Mouse (Mus musculus) ES-Bruce4 (cell line): ENCODE measurements around the gene Galc. TPM values are rescaled to one million over a fixed set of nuclear protein-coding genes. Genes with fewer than 3 reads are reported as not detected.

Source experiments
- H3K27ac ChIP-seq: 2 replicates; pipeline ENCODE4 v1.5.1; 2012; ENCODE audit warnings: low read length, inconsistent platforms; ENCODE audit not compliant: insufficient read depth
- H3K27me3 ChIP-seq: 2 replicates; pipeline ENCODE4 v1.6.1; 2012; ENCODE audit warnings: mild to moderate bottlenecking, low read length, inconsistent platforms; ENCODE audit not compliant: control insufficient read depth, poor library complexity, insufficient read depth, severe bottlenecking
- H3K36me3 ChIP-seq: 2 replicates; pipeline ENCODE4 v1.6.1; 2012; ENCODE audit warnings: inconsistent platforms, mild to moderate bottlenecking, low read length, moderate library complexity; ENCODE audit not compliant: control insufficient read depth, poor library complexity, insufficient read depth, severe bottlenecking
- H3K4me1 ChIP-seq: one replicate; pipeline ENCODE4 v1.8.1; 2011; ENCODE audit warnings: low read length; ENCODE audit not compliant: control insufficient read depth, insufficient read depth
- H3K4me3 ChIP-seq: 2 replicates; pipeline ENCODE4 v1.5.1; 2011; ENCODE audit warnings: low read depth, mild to moderate bottlenecking, low read length
- H3K9ac ChIP-seq: 2 replicates; pipeline ENCODE4 v1.6.1; 2012; ENCODE audit warnings: low read depth, mild to moderate bottlenecking, inconsistent platforms; ENCODE audit not compliant: poor library complexity, severe bottlenecking
- H3K9me3 ChIP-seq: replicated peaks from 2 replicates; pipeline ENCODE4 v1.6.1; 2012; ENCODE audit warnings: mild to moderate bottlenecking, low read length, inconsistent platforms; ENCODE audit not compliant: control insufficient read depth, poor library complexity, insufficient read depth, severe bottlenecking
- CTCF ChIP-seq: IDR thresholded peaks from one replicate; pipeline ENCODE4 v1.8.1; 2011; ENCODE audit warnings: low read depth, low read length
- EP300 ChIP-seq: IDR thresholded peaks from 2 replicates; pipeline ENCODE4 v1.6.1; 2011; ENCODE audit warnings: low read depth, low read length; ENCODE audit not compliant: insufficient read depth
- POLR2A ChIP-seq: IDR thresholded peaks from one replicate; pipeline ENCODE4 v1.8.1; 2011; ENCODE audit warnings: low read length; ENCODE audit not compliant: insufficient read depth
- polyA plus RNA-seq: library from polyadenylated mRNA; stranded (reverse); fragments of >200 nt; gene quantifications from 2 replicates; pipeline ENCODE4 v1.2.4, GENCODE M21; 2011; ENCODE audit warnings: low read depth; ENCODE audit not compliant: missing spikeins, insufficient read depth, insufficient read length

Gene Galc
- polyA plus RNA-seq, 1 experiment, result 14.1 TPM

- Histone ChIP-seq H3K9me3 (no peaks in the 10 kb centered on the region), H3K36me3 (no peaks in the 10 kb centered on the region), H3K27ac (no peak overlapping the region), H3K9ac (no peak overlapping the region), H3K4me1 (no peaks in the 10 kb centered on the region), H3K4me3 (no peak overlapping the region), H3K27me3 (no peaks in the 10 kb centered on the region)
- TF ChIP-seq EP300, result no peak
- TF ChIP-seq CTCF, result no peak
- no peak for TF ChIP-seq POLR2A
These were observed 48.8 kb downstream of the Galc start for GRCm38 (mm10) chr12:98210495-98210894.

GRCm38 (mm10) chr12:98208104-98208503, 51.2 kb downstream of the Galc start:
- no peaks in the 10 kb centered on the region for H3K27me3 ChIP-seq
- no peak for TF ChIP-seq CTCF
- no peaks in the 10 kb centered on the region for H3K36me3 ChIP-seq
- no peak overlapping the region for H3K4me3 ChIP-seq
- H3K4me1 ChIP-seq, result no peaks in the 10 kb centered on the region
- no peak overlapping the region for H3K27ac ChIP-seq
- no peak overlapping the region for H3K9ac ChIP-seq
- H3K9me3 ChIP-seq, result no peaks in the 10 kb centered on the region

- Histone ChIP-seq H3K9me3 (no peaks in the 10 kb centered on the region), H3K9ac (no peak overlapping the region), H3K4me3 (no peak overlapping the region), H3K27me3 (no peaks in the 10 kb centered on the region), H3K27ac (no peak overlapping the region), H3K4me1 (no peaks in the 10 kb centered on the region), H3K36me3 (no peaks in the 10 kb centered on the region)
- TF ChIP-seq EP300, result no peak
- TF ChIP-seq CTCF, result no peak
- no peak for TF ChIP-seq POLR2A
These were observed 53.7 kb downstream of the Galc start for GRCm38 (mm10) chr12:98205450-98206051.

- no peaks in the 10 kb centered on the region for H3K27me3 ChIP-seq
- no peaks in the 10 kb centered on the region for H3K4me1 ChIP-seq
- H3K4me3 ChIP-seq, result no peak overlapping the region
- no peaks in the 10 kb centered on the region for H3K9me3 ChIP-seq
- TF ChIP-seq POLR2A, result no peak
- TF ChIP-seq CTCF, result no peak
- TF ChIP-seq EP300, result no peak
- H3K27ac ChIP-seq, result no peak overlapping the region
- H3K9ac ChIP-seq, result no peak overlapping the region
- H3K36me3 ChIP-seq, result no peaks in the 10 kb centered on the region
These were observed 61.9 kb downstream of the Galc start for GRCm38 (mm10) chr12:98197401-98197800.

- H3K27me3 ChIP-seq, result 0 out of 2 replicates have a peak, but pooled peaks cover 1% of the 10 kb centered on the region
- H3K9me3 ChIP-seq, result no peaks in the 10 kb centered on the region
- no peak overlapping the region for H3K4me3 ChIP-seq
- no peak overlapping the region for H3K27ac ChIP-seq
- H3K9ac ChIP-seq, result no peak overlapping the region
- H3K4me1 ChIP-seq, result no peaks in the 10 kb centered on the region
- TF ChIP-seq CTCF (no peak), EP300 (no peak), POLR2A (no peak)
- no peaks in the 10 kb centered on the region for H3K36me3 ChIP-seq
These were observed 69.1 kb downstream of the Galc start for GRCm38 (mm10) chr12:98190201-98190600.

- no peaks in the 10 kb centered on the region for H3K4me1 ChIP-seq
- no peak overlapping the region for H3K27ac ChIP-seq
- no peak overlapping the region for H3K4me3 ChIP-seq
- TF ChIP-seq EP300 (no peak), POLR2A (no peak), CTCF (no peak)
- H3K36me3 ChIP-seq, result no peaks in the 10 kb centered on the region
- 0 out of 2 replicates have a peak, but pooled peaks cover 1% of the 10 kb centered on the region for H3K27me3 ChIP-seq
- H3K9ac ChIP-seq, result no peak overlapping the region
- no peaks in the 10 kb centered on the region for H3K9me3 ChIP-seq
These were observed 70.2 kb downstream of the Galc start for GRCm38 (mm10) chr12:98189096-98189495.
